Mouse (Mus musculus): ENCODE measurements around the gene Acer2. TPM values are rescaled to one million over a fixed set of nuclear protein-coding genes. Genes with fewer than 3 reads are reported as not detected.

Gene Acer2
- polyA plus RNA-seq, 1 experiment from 2014 or later: 31.8 TPM

- Histone ChIP-seq H3K9ac (no peak overlapping the region), H3K27ac (peak overlapping the region; percentile 72), H3K36me3 (no peaks in the 10 kb centered on the region), H3K4me3 (no peak overlapping the region), H3K9me3 (no peaks in the 10 kb centered on the region), H3K4me1 (peaks cover 14% of the 10 kb centered on the region), H3K27me3 (no peaks in the 10 kb centered on the region), H3K4me2 (no peak overlapping the region)
- peak; percentile 83 for ATAC-seq (ENCODE audit: borderline replicate concordance, extremely low read depth, low FRiP score, low TSS enrichment)
- 25% methylated on average over 14 of the region's 14 CpGs for WGBS
Observed at GRCm38 (mm10) chr4:86898791-86899474, 24.7 kb downstream of the Acer2 start.

GRCm38 (mm10) chr4:86902351-86902750 lies 28.2 kb downstream of the Acer2 start:
- no peak overlapping the region for H3K4me3 ChIP-seq
- WGBS: 40% methylated on average over 6 of the region's 6 CpGs
- H3K4me1 ChIP-seq: peaks cover 14% of the 10 kb centered on the region
- H3K4me2 ChIP-seq: no peak overlapping the region
- peak overlapping the region; percentile 48 for H3K27ac ChIP-seq
- no peaks in the 10 kb centered on the region for H3K36me3 ChIP-seq
- no peak overlapping the region for H3K9ac ChIP-seq
- no peak for ATAC-seq (ENCODE audit: borderline replicate concordance, extremely low read depth, low FRiP score, low TSS enrichment)
- no peaks in the 10 kb centered on the region for H3K27me3 ChIP-seq
- H3K9me3 ChIP-seq: no peaks in the 10 kb centered on the region

- 35% methylated on average over 3 of the region's 3 CpGs for WGBS
- no peak overlapping the region for H3K9ac ChIP-seq
- H3K4me2 ChIP-seq: no peak overlapping the region
- H3K36me3 ChIP-seq: no peaks in the 10 kb centered on the region
- no peak overlapping the region for H3K4me3 ChIP-seq
- ATAC-seq (ENCODE audit: borderline replicate concordance, extremely low read depth, low FRiP score, low TSS enrichment): no peak
- no peak overlapping the region for H3K27ac ChIP-seq
- H3K27me3 ChIP-seq: no peaks in the 10 kb centered on the region
- no peaks in the 10 kb centered on the region for H3K9me3 ChIP-seq
- peaks cover under 1% of the 10 kb centered on the region; the same call in 1 of the 2 replicates for H3K4me1 ChIP-seq
Observed at GRCm38 (mm10) chr4:86904969-86905368, 30.8 kb downstream of the Acer2 start.

- ATAC-seq (ENCODE audit: borderline replicate concordance, extremely low read depth, low FRiP score, low TSS enrichment): no peak
- Histone ChIP-seq H3K4me1 (no peaks in the 10 kb centered on the region), H3K4me3 (no peak overlapping the region), H3K9ac (no peak overlapping the region), H3K4me2 (no peak overlapping the region), H3K9me3 (no peaks in the 10 kb centered on the region), H3K36me3 (no peaks in the 10 kb centered on the region), H3K27me3 (no peaks in the 10 kb centered on the region), H3K27ac (no peak overlapping the region)
- 79% methylated on average over 1 of the region's 1 CpGs for WGBS
Observed at GRCm38 (mm10) chr4:86905869-86906268, 31.7 kb downstream of the Acer2 start.

GRCm38 (mm10) chr4:86911576-86912341 lies 37.6 kb downstream of the Acer2 start:
- 34% methylated on average over 18 of the region's 18 CpGs for WGBS
- Histone ChIP-seq H3K9ac (no peak overlapping the region), H3K9me3 (no peaks in the 10 kb centered on the region), H3K4me1 (peaks cover 6% of the 10 kb centered on the region; the same call in 1 of the 2 replicates), H3K36me3 (no peaks in the 10 kb centered on the region), H3K4me2 (peak overlapping the region; percentile 22; the same call in 1 of the 2 replicates), H3K4me3 (no peak overlapping the region), H3K27ac (no peak overlapping the region), H3K27me3 (no peaks in the 10 kb centered on the region)
- ATAC-seq (ENCODE audit: borderline replicate concordance, extremely low read depth, low FRiP score, low TSS enrichment): no peak

- H3K36me3 ChIP-seq: no peaks in the 10 kb centered on the region
- H3K9me3 ChIP-seq: no peaks in the 10 kb centered on the region
- no peak overlapping the region for H3K4me3 ChIP-seq
- 71% methylated on average over 7 of the region's 7 CpGs for WGBS
- H3K4me1 ChIP-seq: peaks cover 6% of the 10 kb centered on the region; the same call in 1 of the 2 replicates
- no peak overlapping the region for H3K4me2 ChIP-seq
- H3K27me3 ChIP-seq: no peaks in the 10 kb centered on the region
- H3K27ac ChIP-seq: no peak overlapping the region
- no peak for ATAC-seq (ENCODE audit: borderline replicate concordance, extremely low read depth, low FRiP score, low TSS enrichment)
- H3K9ac ChIP-seq: no peak overlapping the region
Observed at GRCm38 (mm10) chr4:86912757-86913156, 38.6 kb downstream of the Acer2 start.

GRCm38 (mm10) chr4:86916062-86916461 lies 41.9 kb downstream of the Acer2 start:
- Histone ChIP-seq H3K9me3 (no peaks in the 10 kb centered on the region), H3K36me3 (no peaks in the 10 kb centered on the region), H3K4me1 (peaks cover 6% of the 10 kb centered on the region; the same call in 1 of the 2 replicates), H3K27ac (no peak overlapping the region), H3K4me2 (no peak overlapping the region), H3K9ac (no peak overlapping the region), H3K27me3 (no peaks in the 10 kb centered on the region), H3K4me3 (no peak overlapping the region)
- whole genome bisulfite sequencing: 67% methylated on average over 1 of the region's 1 CpGs
- ATAC-seq (ENCODE audit: borderline replicate concordance, extremely low read depth, low FRiP score, low TSS enrichment): no peak

- Histone ChIP-seq H3K4me2 (no peak overlapping the region), H3K4me1 (no peaks in the 10 kb centered on the region), H3K9me3 (no peaks in the 10 kb centered on the region), H3K36me3 (no peaks in the 10 kb centered on the region), H3K27me3 (no peaks in the 10 kb centered on the region), H3K4me3 (no peak overlapping the region), H3K27ac (no peak overlapping the region), H3K9ac (no peak overlapping the region)
- ATAC-seq (ENCODE audit: borderline replicate concordance, extremely low read depth, low FRiP score, low TSS enrichment): no peak
- 77% methylated on average over 3 of the region's 3 CpGs for WGBS
Observed at GRCm38 (mm10) chr4:86923476-86924055, 49.4 kb downstream of the Acer2 start.

- Histone ChIP-seq H3K4me3 (no peak overlapping the region), H3K27ac (no peak overlapping the region), H3K4me2 (no peak overlapping the region), H3K9ac (no peak overlapping the region), H3K9me3 (no peaks in the 10 kb centered on the region), H3K27me3 (no peaks in the 10 kb centered on the region), H3K4me1 (no peaks in the 10 kb centered on the region), H3K36me3 (no peaks in the 10 kb centered on the region)
- WGBS: 10% methylated on average over 9 of the region's 9 CpGs
- ATAC-seq (ENCODE audit: borderline replicate concordance, extremely low read depth, low FRiP score, low TSS enrichment): no peak
Observed at GRCm38 (mm10) chr4:86924804-86925458, 50.7 kb downstream of the Acer2 start.

- WGBS: 82% methylated on average over 3 of the region's 3 CpGs
- Histone ChIP-seq H3K27me3 (no peaks in the 10 kb centered on the region), H3K4me1 (no peaks in the 10 kb centered on the region), H3K4me3 (no peak overlapping the region), H3K36me3 (no peaks in the 10 kb centered on the region), H3K9ac (no peak overlapping the region), H3K4me2 (no peak overlapping the region), H3K27ac (no peak overlapping the region), H3K9me3 (no peaks in the 10 kb centered on the region)
- no peak for ATAC-seq (ENCODE audit: borderline replicate concordance, extremely low read depth, low FRiP score, low TSS enrichment)
Observed at GRCm38 (mm10) chr4:86926997-86927396, 52.8 kb downstream of the Acer2 start.

GRCm38 (mm10) chr4:86930101-86930635 lies 56.0 kb downstream of the Acer2 start:
- H3K36me3 ChIP-seq: no peaks in the 10 kb centered on the region
- ATAC-seq (ENCODE audit: borderline replicate concordance, extremely low read depth, low FRiP score, low TSS enrichment): 0 out of 2 replicates have a peak, but pooled peaks have one; percentile 33
- H3K4me2 ChIP-seq: peak overlapping the region; percentile 69
- peak overlapping the region; percentile 54 for H3K4me3 ChIP-seq
- H3K27me3 ChIP-seq: no peaks in the 10 kb centered on the region
- no peak overlapping the region for H3K9ac ChIP-seq
- H3K9me3 ChIP-seq: no peaks in the 10 kb centered on the region
- WGBS: 83% methylated on average over 7 of the region's 7 CpGs
- H3K27ac ChIP-seq: no peak overlapping the region
- H3K4me1 ChIP-seq: no peaks in the 10 kb centered on the region
